13 mouse cellular contexts compared by ENCODE assay signal in the genomic region with DNA sequence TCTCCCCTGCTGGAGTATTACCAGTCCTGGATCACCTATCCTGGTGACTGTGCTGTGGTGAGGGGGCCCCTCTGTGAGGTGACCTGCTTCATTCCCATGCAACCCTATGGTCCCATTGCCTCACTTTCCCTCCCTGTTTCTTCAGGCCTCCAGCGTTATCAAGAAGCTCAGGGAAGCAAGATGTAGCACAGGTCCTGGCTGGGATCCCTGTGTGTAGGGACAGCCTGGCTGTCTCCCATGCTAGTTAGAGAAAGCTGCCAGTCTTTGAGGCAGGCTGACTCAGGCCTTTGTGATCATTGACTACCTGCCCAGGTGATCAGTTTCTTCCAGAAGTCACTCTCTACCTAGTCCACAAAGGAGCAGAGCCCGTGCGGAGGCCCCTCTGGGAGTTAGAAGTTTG.
"Had no signal": no experiment of that assay in that cellular context is flagged by ENCODE, and none has a peak within 500 bp of the region (broad histone marks: within the 10 kb centered on the region; RNA-seq: fewer than 3 reads in every experiment).

No protein-coding gene starts in this region.

- H3K27me3 ChIP-seq: embryonic facial prominence, embryonic 12.5 days; embryonic facial prominence, embryonic 13.5 days; embryonic facial prominence, embryonic 15.5 days; forebrain, embryonic 12.5 days; forebrain, embryonic 13.5 days; forebrain, embryonic 15.5 days; heart, embryonic 12.5 days had no signal

- H3K27ac ChIP-seq: embryonic facial prominence, embryonic 10.5 days; embryonic facial prominence, embryonic 12.5 days; embryonic facial prominence, embryonic 13.5 days; embryonic facial prominence, embryonic 15.5 days; forebrain, embryonic 10.5 days; forebrain, embryonic 12.5 days; forebrain, embryonic 13.5 days; forebrain, embryonic 15.5 days; gastrocnemius, adult 2 months; heart, adult 2 months; heart, embryonic 10.5 days had no signal

- H3K4me3 ChIP-seq: embryonic facial prominence, embryonic 10.5 days; embryonic facial prominence, embryonic 12.5 days; embryonic facial prominence, embryonic 13.5 days; embryonic facial prominence, embryonic 15.5 days; erythroblast, embryonic 14.5 days; forebrain, embryonic 10.5 days; forebrain, embryonic 12.5 days; forebrain, embryonic 13.5 days; forebrain, embryonic 15.5 days; gastrocnemius, adult 2 months; heart, adult 2 months; heart, embryonic 10.5 days; heart, embryonic 12.5 days had no signal

- H3K4me1 ChIP-seq: embryonic facial prominence, embryonic 10.5 days; embryonic facial prominence, embryonic 12.5 days; embryonic facial prominence, embryonic 13.5 days; embryonic facial prominence, embryonic 15.5 days; forebrain, embryonic 10.5 days; forebrain, embryonic 12.5 days had no signal
